Mouse (Mus musculus) gastrocnemius, postnatal 10 days (tissue): ENCODE data around the gene Mfsd13b. TPM values are rescaled to one million over a fixed set of nuclear protein-coding genes. Genes with fewer than 3 reads are reported as not detected.
"Not testable (repeated sequence)": the region's sequence is repeated elsewhere in the genome, so short reads cannot be mapped to it uniquely, and the experiment has no call there.

Experiments used
- DNase-seq: peaks from one replicate; pipeline ENCODE4 v3.0.0; 2021; ENCODE audit warnings: mixed read lengths
- long read RNA-seq, 2 experiments: library from polyadenylated mRNA; stranded (forward); transcript quantifications; one replicate each; pipeline ENCODE4 v2.0.0; 2021
- total RNA-seq, 2 experiments: library from RNA; stranded (reverse); gene quantifications; 2 replicates each; pipeline ENCODE4 v1.2.3; 2021

Mfsd13b gene
- total RNA-seq, result not detected
- long read RNA-seq, experiment 1, result 0 reads
- long read RNA-seq, experiment 2, result 0 reads

GRCm38 (mm10) chr7:120982200-120982841 is at the start of gene Mfsd13b, which contains the start of gene Cdr2:
TSS of gene Mfsd13b (plus strand) at chr7:120982509.
TSS of gene Cdr2 (minus strand) at chr7:120982312.
- peak; percentile 83 for DNase-seq

- no peak for DNase-seq
These were observed 49.2 kb upstream of the Mfsd13b start for GRCm38 (mm10) chr7:120933110-120933509.

- no peak for DNase-seq
These were observed 48.6 kb upstream of the Mfsd13b start for GRCm38 (mm10) chr7:120933680-120934195.

DNA sequence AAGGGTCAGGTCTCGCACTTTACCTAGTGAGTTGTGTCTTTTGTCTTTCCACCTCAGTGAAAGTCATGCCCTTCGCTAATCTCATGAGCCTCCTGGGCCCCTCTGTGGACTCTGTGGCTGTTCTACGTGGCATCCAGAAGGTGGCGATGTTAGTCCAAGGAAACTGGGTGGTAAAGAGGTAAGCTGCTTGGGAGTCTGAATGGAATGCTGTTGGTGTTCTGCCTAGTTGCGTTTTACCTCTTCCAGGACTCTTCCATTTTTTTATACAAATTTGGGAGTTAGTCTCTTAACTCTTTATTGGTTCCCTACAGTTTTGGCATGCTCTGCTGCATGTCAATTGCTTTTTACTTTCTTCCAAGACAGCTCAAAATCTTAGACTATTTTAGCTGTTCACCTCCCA is 47.6 kb upstream of the Mfsd13b start:
- DNase-seq, result peak; percentile 38

GRCm38 (mm10) chr7:120936522-120936921 is 45.8 kb upstream of the Mfsd13b start:
- DNase-seq, result no peak

- no peak for DNase-seq
These were observed 44.1 kb upstream of the Mfsd13b start for GRCm38 (mm10) chr7:120938206-120938605.

GRCm38 (mm10) chr7:120940343-120940742 is 42.0 kb upstream of the Mfsd13b start:
- DNase-seq, result no peak

DNA sequence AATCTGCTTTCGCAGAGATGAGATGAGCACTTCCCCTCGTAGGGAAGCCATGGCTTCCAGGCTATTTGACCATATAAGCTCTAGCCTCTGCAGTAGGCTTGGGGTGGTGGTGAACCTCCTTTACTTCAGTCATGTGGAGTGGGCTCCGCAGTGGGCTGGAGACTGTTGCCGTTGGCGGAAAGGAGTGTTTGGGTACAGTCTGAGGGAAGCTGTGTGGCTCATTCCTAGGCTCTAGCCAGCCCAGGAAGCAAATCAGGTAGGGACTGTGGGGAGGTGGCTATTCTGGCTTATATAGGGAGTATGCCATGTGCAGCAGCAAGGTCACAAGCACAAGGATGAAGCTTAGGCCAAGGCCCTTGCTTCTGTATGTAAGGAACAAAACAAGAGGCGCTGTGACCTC is 41.1 kb upstream of the Mfsd13b start:
- no peak for DNase-seq

GRCm38 (mm10) chr7:120942506-120942905 is 39.8 kb upstream of the Mfsd13b start:
- no peak for DNase-seq

GRCm38 (mm10) chr7:120943936-120944509 is 38.3 kb upstream of the Mfsd13b start:
- no peak for DNase-seq

- not testable (repeated sequence) for DNase-seq
These were observed 28.7 kb upstream of the Mfsd13b start for GRCm38 (mm10) chr7:120953591-120953990.

GRCm38 (mm10) chr7:120960116-120960515 is 22.2 kb upstream of the Mfsd13b start:
- DNase-seq, result no peak

DNA sequence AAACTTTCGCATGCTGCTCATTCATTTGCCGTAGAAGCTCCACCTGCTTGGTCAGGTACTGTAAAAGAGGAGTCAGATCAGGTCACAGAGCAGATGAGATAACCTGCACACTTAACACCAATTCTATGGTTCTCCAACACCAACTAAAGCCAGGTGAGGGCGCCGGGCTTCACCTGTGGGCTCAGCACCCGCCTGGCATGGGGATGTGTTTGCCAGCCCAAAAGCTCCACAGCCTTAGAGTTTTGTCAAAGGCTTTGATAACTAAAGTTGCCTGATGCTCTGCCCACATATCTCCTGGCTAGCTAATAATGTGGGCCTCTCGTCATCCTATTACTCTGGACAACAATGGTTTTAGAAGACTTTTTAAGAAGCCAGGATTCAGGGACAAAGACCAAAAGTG is 21.7 kb upstream of the Mfsd13b start:
- no peak for DNase-seq

DNA sequence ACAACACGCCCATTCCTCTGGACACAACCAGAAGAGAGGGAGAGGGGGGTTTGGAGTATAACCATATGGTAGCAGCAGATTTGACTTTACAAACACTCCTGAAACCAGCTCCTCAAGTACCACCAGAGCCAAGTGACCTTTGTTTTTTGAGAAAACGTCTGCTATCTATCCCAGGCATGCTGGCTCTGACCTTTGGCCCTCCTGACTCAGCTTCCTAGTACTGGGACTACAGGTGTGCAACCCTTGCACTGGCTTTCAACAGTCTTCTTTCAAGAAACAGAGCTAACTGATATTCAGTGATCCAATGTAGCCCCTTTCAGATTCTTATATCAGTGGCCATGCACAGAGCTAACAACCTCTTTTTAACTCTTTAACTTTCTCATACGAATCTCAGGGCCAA is 20.4 kb upstream of the Mfsd13b start:
- DNase-seq, result no peak

- DNase-seq, result no peak
These were observed 19.2 kb upstream of the Mfsd13b start for GRCm38 (mm10) chr7:120963126-120963525.

GRCm38 (mm10) chr7:120969221-120969620 is 13.1 kb upstream of the Mfsd13b start:
- DNase-seq, result no peak

GRCm38 (mm10) chr7:120970112-120970511 is 12.2 kb upstream of the Mfsd13b start:
- DNase-seq, result no peak

DNA sequence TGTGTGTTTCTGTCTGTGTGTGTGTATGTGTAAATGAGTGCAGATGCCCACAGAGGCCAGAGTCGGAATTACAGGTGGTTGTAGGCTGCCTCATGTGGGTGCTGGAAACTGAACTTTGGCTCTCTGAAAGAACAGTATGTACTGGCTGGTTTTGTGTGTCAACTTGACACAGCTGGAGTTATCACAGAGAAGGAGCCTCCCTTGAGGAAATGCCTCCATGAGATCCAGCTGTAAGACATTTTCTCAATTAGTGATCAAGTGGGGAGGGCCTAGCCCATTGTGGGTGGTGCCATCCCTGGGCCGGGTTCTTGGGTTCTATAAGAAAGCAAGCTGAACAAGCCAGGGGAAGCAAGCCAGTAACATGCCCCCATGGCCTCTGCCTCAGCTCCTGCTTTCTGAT is 9.8 kb upstream of the Mfsd13b start:
- not testable (repeated sequence) for DNase-seq

GRCm38 (mm10) chr7:120974001-120974400 is 8.3 kb upstream of the Mfsd13b start:
- no peak for DNase-seq

DNA sequence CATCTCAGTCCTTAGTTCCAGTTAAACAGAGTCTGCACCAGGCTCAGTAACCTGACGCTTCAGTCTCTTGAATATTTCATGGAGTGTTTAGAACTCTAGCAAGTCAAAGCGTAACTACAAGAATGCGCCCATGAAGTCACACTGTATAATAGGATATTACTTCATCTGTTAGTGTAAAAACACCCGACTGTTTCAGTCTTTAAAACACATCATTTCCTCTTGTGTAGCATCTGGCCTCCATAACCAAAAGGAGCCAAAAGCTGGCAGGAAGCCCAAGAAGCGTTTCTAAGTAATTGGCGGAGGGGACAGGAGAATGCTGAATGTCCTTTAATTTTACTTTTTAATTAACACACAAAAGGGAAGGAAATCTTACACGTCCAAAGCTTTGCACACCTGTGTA is 5.2 kb upstream of the Mfsd13b start:
- DNase-seq, result peak; percentile 37

GRCm38 (mm10) chr7:120980041-120980440 is 2.3 kb upstream of the Mfsd13b start:
- DNase-seq, result no peak

DNA sequence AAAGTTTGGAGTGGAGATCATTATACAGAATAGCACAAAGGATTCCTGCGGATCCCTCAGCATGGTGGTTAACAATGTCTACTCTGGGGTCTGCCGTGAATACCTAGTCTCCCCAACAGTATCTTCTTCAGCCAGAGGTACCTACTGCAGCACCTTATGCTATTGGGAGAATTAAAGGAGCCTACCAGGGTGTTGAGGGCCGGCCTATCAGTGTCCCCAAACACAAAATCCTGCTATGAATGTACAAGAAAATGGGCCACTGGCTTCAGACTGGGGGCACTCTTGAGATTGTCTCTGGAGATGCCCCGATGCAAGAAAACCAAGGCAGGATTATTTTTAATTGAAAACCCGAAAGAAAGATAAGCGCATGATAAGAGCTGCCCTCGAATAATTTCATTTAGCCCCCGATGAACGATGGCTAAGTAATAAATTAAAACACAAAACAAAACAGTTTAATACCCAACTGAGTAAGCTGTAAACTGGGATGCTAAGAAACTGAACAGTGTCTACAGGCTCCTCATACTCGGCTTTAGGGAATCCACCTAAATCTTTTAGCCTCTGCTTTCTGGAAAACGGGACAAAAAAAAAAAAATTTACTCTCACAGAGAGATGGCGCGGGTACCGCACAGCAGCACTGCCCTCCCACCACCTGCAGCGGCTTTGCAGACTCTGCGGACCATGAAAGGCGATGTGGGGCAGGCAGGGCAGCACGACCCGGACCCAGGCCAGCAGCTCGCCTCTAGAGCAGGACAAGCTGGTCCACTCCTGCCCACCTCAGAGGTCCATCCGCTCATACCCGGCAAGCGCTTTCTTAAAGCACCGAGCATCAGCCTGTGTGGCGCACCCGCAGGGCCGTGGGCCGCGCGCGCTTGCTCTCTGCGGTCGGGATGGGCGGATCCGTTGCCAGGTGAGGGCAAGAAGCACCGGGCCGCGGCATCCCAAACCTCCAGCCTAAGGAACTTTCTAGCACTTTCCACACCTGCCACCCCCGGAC is 1.1 kb upstream of the Mfsd13b start:
- DNase-seq, result peak; percentile 46

GRCm38 (mm10) chr7:120982968-120983367 is 659 bp downstream of the Mfsd13b start:
- no peak for DNase-seq
